Mouse (Mus musculus): ENCODE measurements at regions not wholly inside any gene's neighbourhood (a gene's known extent, or its start where the extent isn't known, plus 50 kb on each side); places are given as distances from the start of the nearest gene placed in this dataset.

- WGBS = 88% methylated on average over 1 of the region's 1 CpGs
- H3K27me3 ChIP-seq (ENCODE audit: poor library complexity, severe bottlenecking) = peaks cover 77% of the 10 kb centered on the region
- H3K4me3 ChIP-seq = no peak overlapping the region
- no peaks in the 10 kb centered on the region for H3K36me3 ChIP-seq (replicated peaks)
- peaks cover 6% of the 10 kb centered on the region; the same call in 1 of the 2 replicates for H3K4me1 ChIP-seq
- H3K9me3 ChIP-seq = no peaks in the 10 kb centered on the region
- no peak for DNase-seq (ENCODE audit: extremely low spot score, low spot score)
- no peak overlapping the region for H3K27ac ChIP-seq
Measured at GRCm38 (mm10) chrX:11880972-11881371, 279.2 kb downstream of the Bcor start.

GRCm38 (mm10) chrX:11883738-11884716 lies 276.1 kb downstream of the Bcor start:
- 65% methylated on average over 10 of the region's 10 CpGs for WGBS
- H3K9me3 ChIP-seq = no peaks in the 10 kb centered on the region
- no peak overlapping the region for H3K27ac ChIP-seq
- H3K36me3 ChIP-seq (replicated peaks) = no peaks in the 10 kb centered on the region
- H3K27me3 ChIP-seq (ENCODE audit: poor library complexity, severe bottlenecking) = peaks cover 81% of the 10 kb centered on the region
- H3K4me1 ChIP-seq = peaks cover 9% of the 10 kb centered on the region; the same call in 1 of the 2 replicates
- DNase-seq (ENCODE audit: extremely low spot score, low spot score) = no peak
- H3K4me3 ChIP-seq = no peak overlapping the region

DNA sequence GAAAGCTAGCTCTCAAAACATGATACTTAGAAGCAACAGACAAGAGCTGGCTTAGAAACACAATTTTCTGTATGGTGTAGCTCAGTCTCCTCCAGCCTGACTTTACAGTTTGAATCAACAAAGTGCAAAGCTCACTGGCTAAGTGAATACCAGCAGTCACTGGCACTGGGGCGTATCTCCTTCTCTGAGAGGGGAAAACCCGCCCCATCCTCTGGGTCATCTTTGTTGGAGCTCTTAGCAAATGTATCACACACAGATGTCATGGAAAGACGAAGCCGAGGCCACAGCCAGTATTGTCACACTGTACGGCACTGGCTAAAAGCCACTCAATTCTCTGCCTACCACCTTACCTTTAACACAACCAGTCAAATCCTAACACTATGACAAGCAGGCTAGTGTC lies 267.8 kb downstream of the Bcor start:
- Histone ChIP-seq H3K36me3 (replicated peaks) (no peaks in the 10 kb centered on the region), H3K4me1 (peaks cover 25% of the 10 kb centered on the region), H3K4me3 (no peak overlapping the region), H3K27ac (no peak overlapping the region), H3K27me3 (ENCODE audit: poor library complexity, severe bottlenecking) (peaks cover 99% of the 10 kb centered on the region), H3K9me3 (no peaks in the 10 kb centered on the region)
- WGBS = 82% methylated on average over 5 of the region's 5 CpGs
- no peak for DNase-seq (ENCODE audit: extremely low spot score, low spot score)

- no peak for DNase-seq (ENCODE audit: extremely low spot score, low spot score)
- Histone ChIP-seq H3K9me3 (no peaks in the 10 kb centered on the region), H3K27ac (no peak overlapping the region), H3K27me3 (ENCODE audit: poor library complexity, severe bottlenecking) (peaks cover 99% of the 10 kb centered on the region), H3K4me3 (no peak overlapping the region), H3K36me3 (replicated peaks) (no peaks in the 10 kb centered on the region), H3K4me1 (peaks cover 22% of the 10 kb centered on the region)
- 64% methylated on average over 10 of the region's 10 CpGs for WGBS
Measured at GRCm38 (mm10) chrX:11893606-11894279, 266.4 kb downstream of the Bcor start.

DNA sequence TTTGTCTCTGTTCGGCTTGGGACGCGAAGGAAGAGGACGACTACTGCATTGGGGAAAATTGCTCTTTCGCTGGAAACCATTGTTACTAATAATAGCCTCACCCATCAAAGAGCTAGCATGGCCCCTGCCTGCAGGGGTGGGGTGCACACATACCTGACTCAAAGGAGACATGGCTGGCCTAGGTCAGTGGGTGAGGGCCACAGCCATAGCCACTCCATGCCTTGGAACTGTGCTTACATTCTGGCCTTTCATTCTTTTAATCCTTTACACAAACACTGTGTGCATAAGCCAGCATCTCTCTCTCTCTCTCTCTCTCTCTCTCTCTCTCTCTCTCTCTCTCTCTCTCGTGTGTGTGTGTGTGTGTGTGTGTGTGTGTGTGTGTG lies 265.9 kb downstream of the Bcor start:
- Histone ChIP-seq H3K27me3 (ENCODE audit: poor library complexity, severe bottlenecking) (peaks cover 99% of the 10 kb centered on the region), H3K4me1 (peaks cover 22% of the 10 kb centered on the region), H3K4me3 (no peak overlapping the region), H3K27ac (no peak overlapping the region), H3K9me3 (no peaks in the 10 kb centered on the region), H3K36me3 (replicated peaks) (no peaks in the 10 kb centered on the region)
- WGBS = 62% methylated on average over 5 of the region's 6 CpGs
- no peak for DNase-seq (ENCODE audit: extremely low spot score, low spot score)

GRCm38 (mm10) chrX:11895396-11895795 lies 264.8 kb downstream of the Bcor start:
- 40% methylated on average over 5 of the region's 5 CpGs for WGBS
- Histone ChIP-seq H3K4me1 (peaks cover 22% of the 10 kb centered on the region), H3K4me3 (no peak overlapping the region), H3K27me3 (ENCODE audit: poor library complexity, severe bottlenecking) (peaks cover 99% of the 10 kb centered on the region), H3K9me3 (no peaks in the 10 kb centered on the region), H3K27ac (no peak overlapping the region), H3K36me3 (replicated peaks) (no peaks in the 10 kb centered on the region)
- no peak for DNase-seq (ENCODE audit: extremely low spot score, low spot score)

DNA sequence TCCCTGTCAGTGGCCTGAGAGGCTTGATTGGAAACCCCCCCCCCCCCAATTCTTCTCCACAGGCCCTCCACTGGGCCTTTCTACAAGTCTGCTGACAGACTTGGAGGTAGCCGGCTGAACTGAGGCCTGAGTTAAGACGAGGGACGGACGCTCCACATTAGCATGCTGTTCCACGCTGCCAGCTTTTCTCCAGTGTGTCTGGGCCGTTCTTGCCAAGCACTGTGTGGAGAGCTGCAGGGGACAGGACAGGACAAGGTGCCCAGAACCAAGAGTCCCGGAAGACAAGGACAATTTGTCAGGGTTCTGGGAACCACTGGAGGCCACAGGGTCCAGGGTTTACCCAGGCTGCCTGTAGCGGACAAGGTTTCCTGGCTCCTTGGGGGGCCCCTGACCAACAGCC lies 261.9 kb downstream of the Bcor start:
- Histone ChIP-seq H3K27me3 (ENCODE audit: poor library complexity, severe bottlenecking) (peaks cover 99% of the 10 kb centered on the region), H3K9me3 (no peaks in the 10 kb centered on the region), H3K27ac (no peak overlapping the region), H3K4me3 (no peak overlapping the region), H3K4me1 (peaks cover 21% of the 10 kb centered on the region), H3K36me3 (replicated peaks) (no peaks in the 10 kb centered on the region)
- WGBS = 76% methylated on average over 8 of the region's 8 CpGs
- no peak for DNase-seq (ENCODE audit: extremely low spot score, low spot score)

GRCm38 (mm10) chrX:11899051-11899450 lies 261.1 kb downstream of the Bcor start:
- Histone ChIP-seq H3K4me3 (no peak overlapping the region), H3K36me3 (replicated peaks) (no peaks in the 10 kb centered on the region), H3K9me3 (no peaks in the 10 kb centered on the region), H3K27ac (no peak overlapping the region), H3K27me3 (ENCODE audit: poor library complexity, severe bottlenecking) (peaks cover 99% of the 10 kb centered on the region), H3K4me1 (peaks cover 13% of the 10 kb centered on the region)
- no peak for DNase-seq (ENCODE audit: extremely low spot score, low spot score)
- WGBS = 85% methylated on average over 6 of the region's 6 CpGs

DNA sequence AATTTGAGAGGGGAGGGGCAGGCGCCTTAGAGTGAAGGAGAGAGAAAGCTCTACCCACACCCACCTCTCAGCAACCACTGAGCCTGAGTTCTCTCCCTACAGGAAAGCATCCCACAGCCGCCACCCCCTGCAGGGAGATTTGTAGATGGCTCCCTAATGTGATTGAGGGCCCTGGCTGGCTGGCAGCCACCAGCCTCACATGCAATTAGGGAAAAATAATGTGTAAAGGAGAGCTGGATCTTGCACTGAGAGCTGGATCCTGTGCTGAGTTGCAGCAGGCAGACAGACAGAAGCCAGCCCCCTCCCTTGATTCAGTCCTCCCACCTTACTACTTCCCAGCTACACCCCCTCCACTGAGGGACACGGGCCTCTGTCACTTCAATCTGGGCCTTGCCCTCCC lies 260.2 kb downstream of the Bcor start:
- Histone ChIP-seq H3K27me3 (ENCODE audit: poor library complexity, severe bottlenecking) (peaks cover 100% of the 10 kb centered on the region), H3K4me1 (peaks cover 6% of the 10 kb centered on the region), H3K36me3 (replicated peaks) (no peaks in the 10 kb centered on the region), H3K27ac (no peak overlapping the region), H3K4me3 (no peak overlapping the region), H3K9me3 (no peaks in the 10 kb centered on the region)
- no peak for DNase-seq (ENCODE audit: extremely low spot score, low spot score)
- 40% methylated on average over 3 of the region's 3 CpGs for WGBS

DNA sequence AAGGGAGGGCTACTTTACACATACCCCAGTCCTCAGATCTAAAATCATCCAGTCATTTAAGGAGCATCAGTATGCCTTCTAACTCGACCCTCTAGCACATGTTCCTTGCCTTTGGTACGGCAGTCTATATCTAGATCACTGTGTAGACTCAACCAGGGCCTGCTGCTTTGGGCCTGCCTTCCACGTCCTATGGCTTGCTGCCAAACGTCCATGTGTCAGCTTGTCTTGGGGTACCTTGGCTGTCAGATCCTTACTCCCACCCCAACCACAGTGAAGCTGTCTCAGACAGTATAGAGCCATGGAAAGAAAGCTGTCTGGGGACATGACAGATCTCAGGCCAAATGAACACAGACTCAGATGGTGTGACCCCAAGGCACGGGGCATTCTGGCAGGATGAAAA lies 258.4 kb downstream of the Bcor start:
- H3K27ac ChIP-seq = no peak overlapping the region
- 72% methylated on average over 5 of the region's 5 CpGs for WGBS
- H3K36me3 ChIP-seq (replicated peaks) = no peaks in the 10 kb centered on the region
- no peaks in the 10 kb centered on the region for H3K9me3 ChIP-seq
- no peak overlapping the region for H3K4me3 ChIP-seq
- peaks cover 100% of the 10 kb centered on the region for H3K27me3 ChIP-seq (ENCODE audit: poor library complexity, severe bottlenecking)
- no peaks in the 10 kb centered on the region for H3K4me1 ChIP-seq
- DNase-seq (ENCODE audit: extremely low spot score, low spot score) = no peak

GRCm38 (mm10) chrX:11903116-11903700 lies 256.9 kb downstream of the Bcor start:
- H3K9me3 ChIP-seq = no peaks in the 10 kb centered on the region
- no peaks in the 10 kb centered on the region for H3K36me3 ChIP-seq (replicated peaks)
- H3K4me3 ChIP-seq = no peak overlapping the region
- WGBS = 82% methylated on average over 4 of the region's 4 CpGs
- no peaks in the 10 kb centered on the region for H3K4me1 ChIP-seq
- H3K27ac ChIP-seq = no peak overlapping the region
- H3K27me3 ChIP-seq (ENCODE audit: poor library complexity, severe bottlenecking) = peaks cover 100% of the 10 kb centered on the region
- no peak for DNase-seq (ENCODE audit: extremely low spot score, low spot score)

DNA sequence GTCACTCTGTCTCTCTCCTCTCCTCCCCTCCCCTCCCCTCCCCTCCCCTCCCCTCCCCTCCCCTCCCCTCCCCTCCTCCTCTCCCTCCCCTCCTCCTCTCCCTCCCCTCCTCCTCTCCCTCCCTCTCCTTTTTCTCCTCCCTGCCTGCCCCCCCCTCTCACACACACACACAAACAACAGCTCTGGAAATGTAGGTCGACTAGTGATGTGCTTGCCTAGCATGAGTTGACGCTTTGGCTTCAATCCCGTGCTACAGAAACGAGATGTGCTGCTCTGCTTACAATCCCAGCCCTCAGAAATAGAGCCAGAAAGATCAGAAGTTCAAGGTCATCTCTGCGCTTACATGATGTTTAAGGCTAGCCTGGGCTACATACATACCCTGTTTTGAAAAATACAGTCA lies 254.9 kb downstream of the Bcor start:
- H3K4me3 ChIP-seq = no peak overlapping the region
- no peak for DNase-seq (ENCODE audit: extremely low spot score, low spot score)
- no peaks in the 10 kb centered on the region for H3K36me3 ChIP-seq (replicated peaks)
- 85% methylated on average over 5 of the region's 5 CpGs for WGBS
- H3K4me1 ChIP-seq = no peaks in the 10 kb centered on the region
- H3K27me3 ChIP-seq (ENCODE audit: poor library complexity, severe bottlenecking) = peaks cover 98% of the 10 kb centered on the region
- H3K9me3 ChIP-seq = no peaks in the 10 kb centered on the region
- H3K27ac ChIP-seq = no peak overlapping the region

DNA sequence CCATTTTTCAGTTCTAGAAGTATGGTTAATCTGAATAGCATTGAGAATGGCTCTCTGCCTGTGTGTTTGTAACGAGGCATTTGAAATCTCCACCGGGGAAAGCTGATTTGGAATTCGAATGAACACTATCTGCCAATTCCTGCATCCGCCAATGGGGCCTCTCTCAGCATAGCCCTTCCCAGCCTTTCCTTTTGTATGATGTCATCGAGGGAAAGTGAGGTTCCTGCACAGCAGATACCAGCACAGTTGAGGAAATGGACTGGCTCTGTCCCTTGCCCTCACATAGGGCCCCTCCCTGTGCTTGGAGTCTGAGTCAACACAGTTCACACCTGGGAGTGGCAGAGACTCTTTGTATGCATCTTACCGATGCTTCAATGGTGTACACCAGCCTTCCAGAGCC lies 253.0 kb downstream of the Bcor start:
- WGBS = 76% methylated on average over 6 of the region's 6 CpGs
- Histone ChIP-seq H3K27me3 (ENCODE audit: poor library complexity, severe bottlenecking) (peaks cover 90% of the 10 kb centered on the region), H3K9me3 (no peaks in the 10 kb centered on the region), H3K27ac (no peak overlapping the region), H3K4me3 (no peak overlapping the region), H3K4me1 (no peaks in the 10 kb centered on the region), H3K36me3 (replicated peaks) (no peaks in the 10 kb centered on the region)
- no peak for DNase-seq (ENCODE audit: extremely low spot score, low spot score)

Data from forebrain, embryonic 10.5 days (tissue).